Mouse (Mus musculus) urinary bladder, adult 18-20 months (tissue): ENCODE measurements around the gene Tenm2.

Source experiments
- DNase-seq, 2 experiments: peaks; one replicate each; pipeline ENCODE4 v3.0.0; 2022; ENCODE audit warnings: low spot score in 2 of 2, mixed read lengths in 2 of 2

Gene Tenm2

GRCm38 (mm10) chr11:36566146-36566545 is 669.6 kb downstream of the Tenm2 start:
- DNase-seq: no peak

DNA sequence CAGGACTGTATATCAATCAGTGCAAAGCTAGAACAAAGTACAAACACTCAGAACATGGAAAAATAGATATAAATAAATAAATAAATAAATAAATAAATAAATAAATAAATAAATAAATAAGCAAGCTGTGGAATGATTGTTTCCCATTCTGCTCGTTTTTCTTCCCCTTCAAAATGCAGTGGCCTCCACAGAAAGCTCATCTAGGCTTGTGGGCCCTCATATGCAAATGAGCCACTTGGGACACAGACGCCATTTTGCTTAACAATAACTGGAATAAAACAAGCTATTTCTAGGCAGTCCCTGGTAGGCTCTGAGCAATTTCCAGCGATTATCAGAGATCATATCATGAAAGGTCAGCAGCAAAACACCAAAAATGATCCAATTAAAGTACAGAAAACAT is 672.9 kb downstream of the Tenm2 start:
- DNase-seq: no peak

DNA sequence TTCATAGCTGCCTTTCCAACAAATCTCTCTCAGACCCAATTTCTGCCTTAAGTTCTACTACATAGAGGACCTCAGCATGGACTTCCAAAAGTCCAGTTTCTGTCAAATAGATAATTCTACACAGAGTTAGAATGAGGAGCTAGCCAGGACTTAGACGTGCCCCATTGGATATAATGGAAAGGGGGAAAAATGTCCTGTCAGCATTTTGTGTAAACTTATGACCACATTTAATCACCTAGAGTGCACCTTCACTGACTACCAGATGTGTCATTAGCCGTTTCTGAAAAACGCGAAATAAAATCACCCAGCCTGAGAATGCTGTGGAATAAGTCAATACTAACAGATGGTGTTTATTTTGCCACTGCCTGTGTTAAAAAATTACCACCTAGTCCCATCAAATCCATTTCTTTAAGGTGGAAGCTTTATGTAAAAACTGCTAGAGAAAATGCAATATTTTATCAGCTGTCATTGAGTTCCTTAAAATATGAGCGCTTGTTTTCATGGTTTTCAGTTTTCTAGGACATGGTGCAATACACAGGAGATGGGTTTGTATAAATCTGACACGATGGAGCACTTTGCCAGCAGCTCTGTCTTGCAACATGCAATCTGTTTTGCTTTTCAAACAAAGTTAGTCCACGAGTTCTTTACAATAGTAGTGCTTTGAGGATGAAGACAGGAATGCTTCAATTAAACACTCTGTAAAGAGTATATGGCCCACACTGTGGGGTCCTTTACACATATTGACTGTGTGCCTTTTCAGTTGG is 674.8 kb downstream of the Tenm2 start:
- no peak for DNase-seq

DNA sequence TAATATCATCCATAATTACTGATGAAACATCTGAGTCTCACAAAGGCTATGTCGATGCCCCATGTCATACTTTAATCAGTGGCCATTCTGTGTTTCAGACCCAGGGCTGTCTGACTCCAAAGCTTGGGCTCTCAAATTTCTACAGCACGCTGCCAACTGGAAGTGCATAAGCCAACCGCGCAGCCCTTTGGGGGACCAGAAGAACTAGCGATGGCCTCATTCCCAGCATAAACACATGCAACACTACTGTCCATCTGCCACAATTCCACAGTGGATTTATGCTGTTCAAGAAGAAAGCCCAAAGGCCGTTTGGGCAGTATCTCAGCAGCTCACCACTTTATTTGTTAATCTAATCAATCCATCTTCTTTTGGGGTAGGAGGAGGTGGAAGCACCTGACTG is 678.4 kb downstream of the Tenm2 start:
- no peak for DNase-seq

- DNase-seq: no peak
These were observed 682.5 kb downstream of the Tenm2 start for GRCm38 (mm10) chr11:36553286-36553685.

- no peak for DNase-seq
These were observed 685.1 kb downstream of the Tenm2 start for GRCm38 (mm10) chr11:36550649-36551048.

DNA sequence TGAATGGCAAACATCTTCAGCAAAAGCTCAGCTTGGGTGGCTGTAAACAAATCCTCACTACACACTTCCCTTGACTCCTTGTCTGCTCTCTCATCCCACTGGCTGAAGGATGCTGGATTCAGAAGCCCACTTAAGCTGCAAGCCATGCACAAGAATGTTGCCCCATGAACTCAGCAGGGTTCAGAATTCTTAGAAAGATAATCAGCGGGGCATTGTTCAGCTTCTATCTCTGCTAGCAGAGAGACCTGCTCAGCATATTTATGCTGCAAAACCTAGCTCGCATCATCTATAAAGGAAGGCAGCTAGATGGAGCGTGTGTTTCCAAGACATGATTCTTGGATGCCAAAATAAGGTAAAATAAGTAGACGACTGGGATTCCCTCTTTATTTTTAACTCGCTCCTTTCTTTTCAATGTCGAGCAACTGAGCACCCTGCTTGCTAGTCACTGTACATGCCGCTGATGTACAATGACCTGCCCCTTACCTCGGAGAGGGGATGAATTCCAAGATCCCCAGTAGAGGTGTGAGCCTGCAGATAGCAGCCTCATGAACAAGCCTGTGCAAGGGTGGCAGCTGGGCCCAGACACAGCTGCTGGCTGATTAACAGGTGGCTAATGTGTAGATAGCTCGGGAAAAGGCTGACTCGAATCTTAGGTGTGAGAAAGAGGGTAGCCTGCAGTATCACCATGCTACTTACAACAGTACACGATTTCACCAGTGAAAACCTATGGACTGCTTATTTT is 686.2 kb downstream of the Tenm2 start:
- DNase-seq: no peak

DNA sequence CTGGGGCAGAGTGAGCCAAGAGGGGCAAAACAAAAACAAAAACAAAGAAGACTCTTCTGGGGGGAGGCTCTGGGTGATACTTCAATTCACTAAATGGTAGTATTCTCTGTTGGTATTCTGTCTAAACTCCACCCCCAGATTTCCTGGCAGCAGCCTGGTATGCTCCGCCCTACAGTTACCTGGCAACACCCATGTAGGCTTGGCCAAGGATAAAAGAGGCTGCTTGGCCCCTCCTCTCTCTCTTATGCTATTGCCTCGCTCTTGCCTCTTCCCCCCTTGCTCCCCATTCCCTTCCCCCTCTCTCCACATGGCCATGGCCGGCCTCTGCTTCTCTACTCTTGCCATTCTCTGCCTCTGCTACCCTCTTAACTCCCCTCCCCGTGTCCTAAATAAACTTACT is 687.6 kb downstream of the Tenm2 start:
- DNase-seq: no peak

DNA sequence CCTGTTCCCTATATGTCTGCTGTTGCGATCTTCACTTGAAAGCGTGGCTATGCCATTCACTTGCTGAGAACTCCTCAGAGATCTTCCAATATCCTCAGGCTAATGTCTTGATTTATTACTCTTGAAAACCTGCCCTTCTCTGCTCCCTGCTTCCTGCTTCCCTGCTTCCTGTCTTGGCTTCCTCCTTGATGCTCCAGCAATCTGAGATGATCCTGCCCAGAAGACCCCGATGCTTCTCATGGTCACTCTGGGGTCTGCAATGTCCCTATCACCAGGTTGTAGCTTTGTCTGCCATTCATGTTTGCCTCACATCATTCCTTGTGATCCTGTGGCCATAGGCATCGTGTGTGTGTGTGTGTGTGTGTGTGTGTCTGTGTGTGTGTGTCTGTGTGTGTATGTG is 697.6 kb downstream of the Tenm2 start:
- no peak for DNase-seq

DNA sequence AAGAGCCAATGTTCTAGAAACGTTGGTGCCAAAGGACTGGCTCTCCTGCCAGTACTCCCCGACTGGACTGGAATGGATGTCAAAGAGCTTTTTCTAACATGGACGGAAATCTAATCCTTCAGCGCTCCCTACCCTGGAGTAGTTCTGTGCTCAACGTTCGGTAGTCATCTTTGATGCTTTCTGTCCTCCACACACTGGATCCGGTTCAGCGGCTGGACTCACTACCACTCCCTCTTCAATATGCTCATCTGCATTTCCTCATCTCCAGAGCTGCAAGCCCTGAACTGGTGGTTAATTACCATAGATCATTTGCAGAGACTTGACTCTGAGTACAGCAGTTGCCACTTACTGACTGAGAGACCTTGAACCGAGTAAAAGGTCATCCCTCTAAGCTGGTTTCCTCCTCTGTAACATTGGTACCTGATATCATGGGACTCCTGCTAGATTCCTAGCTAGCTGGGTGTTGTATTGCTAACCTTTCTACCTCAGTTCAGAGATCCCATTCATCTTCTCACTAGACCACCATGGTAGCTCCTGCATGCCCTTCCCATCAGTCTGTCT is 698.1 kb downstream of the Tenm2 start:
- no peak for DNase-seq

- DNase-seq: no peak
These were observed 700.2 kb downstream of the Tenm2 start for GRCm38 (mm10) chr11:36535591-36535990.

DNA sequence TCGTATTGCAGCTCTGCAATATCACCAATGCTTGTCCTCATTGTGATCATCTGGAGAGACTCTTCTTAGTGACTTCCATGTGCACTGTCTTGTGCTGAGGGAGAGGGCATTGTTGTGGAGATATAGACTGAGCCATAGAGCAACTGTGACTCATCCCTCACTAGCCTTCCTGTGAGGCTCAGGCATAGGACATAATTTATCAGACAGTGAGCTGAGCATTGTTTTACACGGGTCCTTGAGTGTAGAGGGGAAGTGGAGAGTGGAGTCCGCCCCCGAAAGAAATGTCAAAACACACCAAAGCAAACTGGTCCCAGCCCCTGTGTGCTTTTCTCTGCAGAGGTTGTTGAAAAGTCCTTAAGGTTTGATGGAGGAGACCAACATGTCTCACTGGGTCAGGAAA is 704.1 kb downstream of the Tenm2 start:
- no peak for DNase-seq

- no peak for DNase-seq
These were observed 708.3 kb downstream of the Tenm2 start for GRCm38 (mm10) chr11:36527509-36527908.

GRCm38 (mm10) chr11:36526381-36526780 is 709.4 kb downstream of the Tenm2 start:
- peak; percentile 55 to 67 for DNase-seq

DNA sequence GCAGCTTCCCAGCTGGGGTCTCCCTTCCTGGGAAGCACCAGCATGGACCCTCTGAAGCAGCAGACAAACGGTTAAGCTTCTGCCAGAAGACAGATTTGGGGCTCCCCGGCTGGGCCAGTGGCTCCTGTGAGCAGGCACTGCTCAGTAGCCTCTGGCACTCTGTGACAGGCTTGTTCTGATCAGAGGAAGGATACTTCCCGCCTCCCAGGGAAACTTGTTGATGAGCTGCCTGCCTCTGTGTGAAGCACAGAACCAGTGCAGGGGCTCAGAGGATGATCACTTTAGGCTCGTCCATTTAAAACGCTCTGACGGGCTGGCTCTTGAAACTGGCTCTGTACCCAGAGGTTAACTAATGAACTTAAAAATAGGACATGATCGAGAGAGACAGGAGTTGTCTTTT is 723.3 kb downstream of the Tenm2 start:
- DNase-seq: no peak

DNA sequence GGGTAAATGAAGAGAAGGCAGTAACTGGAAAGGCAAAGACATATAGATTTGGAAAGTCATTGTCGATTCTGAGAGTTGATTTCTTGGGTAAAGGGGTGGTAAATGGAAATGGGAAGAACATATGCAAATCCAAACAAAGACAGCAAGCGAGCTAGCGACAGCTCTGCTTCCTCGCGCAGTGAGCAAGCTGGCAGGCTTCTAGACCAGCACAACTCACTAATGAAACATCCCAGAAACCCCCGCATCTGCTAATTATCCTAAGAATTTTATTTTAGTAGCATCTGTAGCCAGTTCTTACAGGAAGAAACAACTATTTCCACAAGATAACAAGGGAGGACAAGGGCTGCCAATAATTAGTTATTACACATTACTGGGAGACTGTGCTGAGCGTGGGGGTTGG is 727.5 kb downstream of the Tenm2 start:
- no peak for DNase-seq

DNA sequence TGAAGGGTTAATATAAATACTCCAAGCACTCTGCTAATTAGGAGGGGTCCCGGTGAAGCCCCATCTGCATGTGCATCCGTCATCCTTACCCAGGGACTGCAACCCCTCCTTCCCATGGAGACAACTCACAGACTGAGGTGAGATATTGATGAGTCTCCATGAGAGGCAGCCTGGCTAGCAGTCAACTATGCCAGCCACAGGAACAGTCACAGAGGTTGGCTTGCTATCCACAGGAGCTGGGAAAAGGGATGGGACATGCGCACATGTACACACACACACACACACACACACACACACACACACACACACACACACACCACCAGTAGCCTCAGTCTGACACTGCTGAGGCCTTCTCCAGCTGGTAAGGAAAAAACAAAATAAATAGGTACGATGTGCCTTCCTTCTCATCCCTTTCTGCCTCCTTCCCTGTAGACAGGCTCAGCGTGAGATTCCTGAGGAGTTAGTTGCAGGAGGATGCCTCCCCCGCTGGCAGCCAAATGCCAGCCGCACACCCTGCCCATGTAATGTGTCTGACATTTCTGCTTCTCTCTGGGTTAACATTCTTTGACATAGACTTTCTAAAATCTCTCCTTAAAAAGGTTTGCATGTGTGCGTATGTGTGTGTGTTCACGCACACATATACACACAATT is 740.7 kb downstream of the Tenm2 start:
- DNase-seq: no peak

- no peak for DNase-seq
These were observed 743.5 kb downstream of the Tenm2 start for GRCm38 (mm10) chr11:36492274-36492673.

GRCm38 (mm10) chr11:36490085-36490484 is 745.7 kb downstream of the Tenm2 start:
- peak in 1 of 2 experiments; percentile 5 for DNase-seq

DNA sequence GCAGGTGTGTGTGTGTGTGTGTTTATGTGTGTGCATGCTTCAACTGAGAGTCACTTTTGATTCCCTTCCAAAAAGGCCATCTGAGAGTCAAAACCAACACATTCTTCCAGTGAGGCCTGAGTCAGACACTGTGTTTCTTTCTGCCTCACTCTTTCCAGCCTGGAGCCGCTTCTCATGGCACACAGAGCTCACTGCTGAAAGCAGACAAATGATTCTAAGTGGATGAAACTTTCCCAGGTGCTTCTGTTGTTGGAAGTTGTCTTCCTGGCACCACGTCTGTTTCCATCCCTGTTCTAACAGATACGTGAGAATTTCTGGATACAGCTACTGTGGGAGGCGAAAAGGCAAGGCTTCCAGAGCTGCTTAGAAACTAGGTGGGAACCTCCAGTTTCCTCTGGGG is 747.1 kb downstream of the Tenm2 start:
- no peak for DNase-seq

DNA sequence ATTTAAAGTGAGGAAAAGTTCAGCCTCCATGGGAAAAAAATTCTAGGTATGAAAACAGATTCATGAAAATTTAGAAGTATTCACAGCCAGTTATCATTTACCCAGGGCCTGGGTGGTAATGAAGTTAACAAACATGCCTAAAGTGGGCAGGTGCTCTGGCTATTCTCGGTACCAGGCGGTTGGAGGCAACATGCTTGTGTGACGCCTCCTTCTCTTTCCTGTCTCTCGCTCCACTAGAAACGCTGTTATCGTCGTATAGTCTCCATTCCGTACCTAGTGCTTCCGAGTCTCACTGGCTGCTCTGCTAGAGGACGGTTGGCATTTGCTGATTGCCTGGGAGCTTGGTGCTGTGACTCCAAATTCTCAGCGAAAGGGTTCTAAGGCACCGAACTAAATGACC is 749.7 kb downstream of the Tenm2 start:
- DNase-seq: no peak

DNA sequence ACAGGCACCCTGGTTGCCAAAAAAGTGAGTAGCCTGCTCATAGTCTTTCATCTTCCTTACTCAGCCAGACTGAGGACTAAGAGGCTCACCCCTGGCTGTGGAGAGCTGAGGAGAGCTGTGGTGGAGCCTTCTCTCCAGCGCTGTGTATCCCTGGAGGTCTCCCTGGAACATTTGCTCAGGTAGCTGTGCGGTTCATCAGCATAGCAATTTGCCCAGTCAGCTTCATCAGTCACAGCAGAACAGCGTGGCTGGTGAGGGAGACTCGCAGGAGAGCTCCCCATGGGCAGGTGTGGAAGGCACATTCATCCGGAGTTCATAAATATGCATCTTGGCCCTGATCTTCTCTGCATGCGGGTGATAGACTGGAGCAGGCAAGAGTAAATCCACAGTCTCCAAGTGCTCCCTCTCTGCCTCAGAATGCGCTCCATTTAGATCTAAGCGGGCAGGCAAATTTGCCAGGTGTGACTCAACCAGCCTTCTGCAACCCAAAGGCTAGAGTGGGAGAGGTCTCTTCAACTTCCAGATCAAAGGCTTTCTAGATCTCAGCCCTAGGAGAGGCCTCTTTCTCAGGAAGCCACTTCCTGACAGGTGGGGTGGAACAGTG is 751.2 kb downstream of the Tenm2 start:
- no peak for DNase-seq
